Mouse (Mus musculus) right cerebral cortex, adult 2 months (tissue): ENCODE measurements around the gene Htra1.

Experiments
- DNase-seq, 2 experiments: peaks; one replicate each; pipeline ENCODE4 v3.0.0; 2021 to 2022; ENCODE audit warnings: low spot score in 2 of 2

Htra1 gene

GRCm38 (mm10) chr7:130935793-130936471 lies at the start of gene Htra1:
TSS of gene Htra1 (plus strand) at chr7:130936111.
- DNase-seq: peak; percentile 73

GRCm38 (mm10) chr7:130886246-130886645 lies 49.7 kb upstream of the Htra1 start:
- DNase-seq: no peak

GRCm38 (mm10) chr7:130887946-130888345 lies 48.0 kb upstream of the Htra1 start:
- DNase-seq: peak; percentile 39 to 61

GRCm38 (mm10) chr7:130890871-130891270 lies 45.0 kb upstream of the Htra1 start:
- no peak for DNase-seq

GRCm38 (mm10) chr7:130892973-130893372 lies 42.9 kb upstream of the Htra1 start:
- peak; percentile 69 to 71 for DNase-seq

- no peak for DNase-seq
Observed at GRCm38 (mm10) chr7:130894931-130895617, 40.8 kb upstream of the Htra1 start.

- DNase-seq: no peak
Observed at GRCm38 (mm10) chr7:130895618-130895945, 40.3 kb upstream of the Htra1 start.

- peak; percentile 37 to 45 for DNase-seq
Observed at GRCm38 (mm10) chr7:130896064-130896463, 39.8 kb upstream of the Htra1 start.

GRCm38 (mm10) chr7:130897201-130897600 lies 38.7 kb upstream of the Htra1 start:
- DNase-seq: no peak

- DNase-seq: no peak
Observed at GRCm38 (mm10) chr7:130898373-130898772, 37.5 kb upstream of the Htra1 start.

- DNase-seq: no peak
Observed at GRCm38 (mm10) chr7:130900233-130900848, 35.6 kb upstream of the Htra1 start.

GRCm38 (mm10) chr7:130902929-130903328 lies 33.0 kb upstream of the Htra1 start:
- no peak for DNase-seq

GRCm38 (mm10) chr7:130903505-130904074 lies 32.3 kb upstream of the Htra1 start:
- peak; percentile 55 to 74 for DNase-seq

GRCm38 (mm10) chr7:130904571-130905365 lies 31.1 kb upstream of the Htra1 start:
- no peak for DNase-seq

- DNase-seq: no peak
Observed at GRCm38 (mm10) chr7:130910841-130911240, 25.1 kb upstream of the Htra1 start.

GRCm38 (mm10) chr7:130914693-130915363 lies 21.1 kb upstream of the Htra1 start:
- peak in 1 of 2 experiments; percentile 44 for DNase-seq

- DNase-seq: no peak
Observed at GRCm38 (mm10) chr7:130918260-130918659, 17.7 kb upstream of the Htra1 start.

- DNase-seq: peak; percentile 37 to 53
Observed at GRCm38 (mm10) chr7:130922981-130923731, 12.8 kb upstream of the Htra1 start.

- no peak for DNase-seq
Observed at GRCm38 (mm10) chr7:130930401-130930800, 5.5 kb upstream of the Htra1 start.

GRCm38 (mm10) chr7:130932921-130933320 lies 3.0 kb upstream of the Htra1 start:
- no peak for DNase-seq
